Mouse (Mus musculus): ENCODE measurements around the gene Vps37c. TPM values are rescaled to one million over a fixed set of nuclear protein-coding genes. Genes with fewer than 3 reads are reported as not detected.

Gene Vps37c
- total and polyA plus RNA-seq, 2 experiments from 2014 or later = 27.2 to 30.7 TPM

DNA sequence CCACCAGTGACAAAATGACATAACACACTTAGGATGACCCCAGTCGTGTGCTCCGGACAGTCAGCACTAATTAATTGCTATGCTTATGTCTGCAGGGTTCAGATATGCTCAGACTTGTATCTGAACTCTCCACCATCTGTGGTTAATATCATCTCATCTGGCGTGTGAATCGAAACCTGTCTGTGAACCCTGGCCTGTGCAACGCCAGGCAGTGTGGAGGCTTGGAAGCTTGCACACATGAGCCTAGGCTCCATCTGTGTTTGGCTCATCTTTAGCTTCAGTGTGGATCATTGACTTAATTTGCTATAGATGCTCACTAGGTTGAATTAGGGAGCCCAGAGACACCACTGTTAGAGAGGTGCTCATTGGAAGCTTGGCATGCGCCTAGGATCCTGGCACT, 73.9 kb downstream of the Vps37c start:
- Histone ChIP-seq H3K27ac (no peak overlapping the region), H3K4me3 (ENCODE audit: low read length) (no peak overlapping the region), H3K27me3 (ENCODE audit: insufficient read depth, low read length) (no peaks in the 10 kb centered on the region), H3K36me3 (ENCODE audit: insufficient read depth, low read length) (no peaks in the 10 kb centered on the region), H3K4me1 (ENCODE audit: insufficient read depth, low read length) (no peaks in the 10 kb centered on the region; the same call in 1 of the 2 replicates), H3K9me3 (ENCODE audit: low read length) (no peaks in the 10 kb centered on the region), H3K4me2 (ENCODE audit: low read depth, low read length) (no peak overlapping the region), H3K9ac (replicated peaks; ENCODE audit: low read length) (no peak overlapping the region)
- WGBS = 66% methylated on average over 6 of the region's 6 CpGs
- no peak for DNase-seq (ENCODE audit: low spot score)
- TF ChIP-seq CTCF (IDR thresholded peaks at IDR 0.05; ENCODE audit: low read depth) = no peak
- ATAC-seq = no peak

DNA sequence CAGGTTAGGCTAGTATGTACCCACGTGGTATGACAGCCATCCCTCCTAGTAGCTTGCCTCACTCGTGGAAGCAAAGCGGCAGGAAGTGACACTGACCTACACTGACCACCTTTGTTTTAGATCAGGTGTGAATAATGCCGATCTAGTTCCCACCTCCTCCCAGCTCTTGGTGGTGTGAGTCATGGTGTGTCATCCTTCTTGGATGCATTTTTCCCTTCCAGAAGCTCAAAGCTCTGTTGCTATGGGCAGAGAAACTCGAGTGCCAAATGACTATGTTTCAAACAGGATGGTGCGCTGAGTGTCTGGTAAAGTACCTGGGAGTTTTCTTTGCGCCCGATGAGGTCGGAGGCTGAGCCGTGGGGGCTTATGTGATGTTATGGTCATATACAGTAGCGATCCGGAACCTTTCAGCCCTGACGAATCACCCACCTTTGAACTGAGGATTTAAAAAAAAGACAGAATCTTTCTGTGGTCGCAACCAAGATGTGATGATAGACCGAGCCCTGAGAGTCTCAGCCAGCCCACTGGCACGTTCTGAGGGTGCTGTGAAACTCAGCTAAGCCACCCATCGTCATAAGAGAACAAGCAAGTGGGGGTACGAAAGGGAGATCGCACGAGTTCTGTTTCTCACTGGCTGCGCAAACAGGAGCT, 75.0 kb downstream of the Vps37c start:
- Histone ChIP-seq H3K9me3 (ENCODE audit: low read length) (no peaks in the 10 kb centered on the region), H3K27ac (no peak overlapping the region), H3K36me3 (ENCODE audit: insufficient read depth, low read length) (no peaks in the 10 kb centered on the region), H3K27me3 (ENCODE audit: insufficient read depth, low read length) (no peaks in the 10 kb centered on the region), H3K4me3 (ENCODE audit: low read length) (no peak overlapping the region), H3K4me1 (ENCODE audit: insufficient read depth, low read length) (no peaks in the 10 kb centered on the region; the same call in 1 of the 2 replicates), H3K9ac (replicated peaks; ENCODE audit: low read length) (no peak overlapping the region), H3K4me2 (ENCODE audit: low read depth, low read length) (no peak overlapping the region)
- TF ChIP-seq CTCF (IDR thresholded peaks at IDR 0.05; ENCODE audit: low read depth) = no peak
- WGBS = 84% methylated on average over 21 of the region's 21 CpGs
- no peak for DNase-seq (ENCODE audit: low spot score)
- no peak for ATAC-seq

Other genes with a start within 250 kb of the Vps37c start
- 6.5 and 6.8 TPM in 2 replicates for gene Lrrc10b, start 231.3 kb upstream of the Vps37c start, total RNA-seq (2014; rRNA removed)
- 2.0 and 2.1 TPM in 2 replicates for gene Lrrc10b, start 231.3 kb upstream of the Vps37c start, polyA plus RNA-seq (2015; fragmentation: Nextera tagmentation; extraction: Ambion mirVana)
- 4.0 and 5.4 TPM in 2 replicates for gene Ppp1r32, start 205.8 kb upstream of the Vps37c start, total RNA-seq (2014; rRNA removed)
- 2.3 and 2.9 TPM in 2 replicates for gene Ppp1r32, start 205.8 kb upstream of the Vps37c start, polyA plus RNA-seq (2015; fragmentation: Nextera tagmentation; extraction: Ambion mirVana)
- 44.9 and 47.4 TPM in 2 replicates for gene Cpsf7, start 163.5 kb upstream of the Vps37c start, total RNA-seq (2014; rRNA removed)
- gene Cpsf7, start 163.5 kb upstream of the Vps37c start, polyA plus RNA-seq (2015; fragmentation: Nextera tagmentation; extraction: Ambion mirVana) = 34.4 and 36.2 TPM in 2 replicates
- gene Sdhaf2, start 162.6 kb upstream of the Vps37c start, total RNA-seq (2014; rRNA removed) = 47.7 and 58.2 TPM in 2 replicates
- gene Sdhaf2, start 162.6 kb upstream of the Vps37c start, polyA plus RNA-seq (2015; fragmentation: Nextera tagmentation; extraction: Ambion mirVana) = 60.2 and 64.2 TPM in 2 replicates
- 20.7 and 28.4 TPM in 2 replicates for gene Tmem216, start 132.5 kb upstream of the Vps37c start, total RNA-seq (2014; rRNA removed)
- 35.8 and 42.0 TPM in 2 replicates for gene Tmem216, start 132.5 kb upstream of the Vps37c start, polyA plus RNA-seq (2015; fragmentation: Nextera tagmentation; extraction: Ambion mirVana)
- 18.0 TPM in 2 replicates for gene Cyb561a3, start 111.6 kb upstream of the Vps37c start, total RNA-seq (2014; rRNA removed)
- 15.6 and 16.6 TPM in 2 replicates for gene Cyb561a3, start 111.6 kb upstream of the Vps37c start, polyA plus RNA-seq (2015; fragmentation: Nextera tagmentation; extraction: Ambion mirVana)
- gene Tmem138, start 111.4 kb upstream of the Vps37c start, total RNA-seq (2014; rRNA removed) = 15.1 and 16.6 TPM in 2 replicates
- 34.6 and 35.7 TPM in 2 replicates for gene Tmem138, start 111.4 kb upstream of the Vps37c start, polyA plus RNA-seq (2015; fragmentation: Nextera tagmentation; extraction: Ambion mirVana)
- gene Ddb1, start 83.4 kb upstream of the Vps37c start, total RNA-seq (2014; rRNA removed) = 274 and 288 TPM in 2 replicates
- 144 and 146 TPM in 2 replicates for gene Ddb1, start 83.4 kb upstream of the Vps37c start, polyA plus RNA-seq (2015; fragmentation: Nextera tagmentation; extraction: Ambion mirVana)
- 10.3 and 18.2 TPM in 2 replicates for gene Tkfc, start 83.1 kb upstream of the Vps37c start, total RNA-seq (2014; rRNA removed)
- 18.4 TPM in 2 replicates for gene Tkfc, start 83.1 kb upstream of the Vps37c start, polyA plus RNA-seq (2015; fragmentation: Nextera tagmentation; extraction: Ambion mirVana)
- 1.3 and 7.0 TPM in 2 replicates for gene Vwce, start 54.5 kb upstream of the Vps37c start, total RNA-seq (2014; rRNA removed)
- gene Vwce, start 54.5 kb upstream of the Vps37c start, polyA plus RNA-seq (2015; fragmentation: Nextera tagmentation; extraction: Ambion mirVana) = 1.5 and 1.7 TPM in 2 replicates
- gene Pga5, start 10.7 kb upstream of the Vps37c start, total RNA-seq (2014; rRNA removed) = not detected in 2 replicates
- not detected in 2 replicates for gene Pga5, start 10.7 kb upstream of the Vps37c start, polyA plus RNA-seq (2015; fragmentation: Nextera tagmentation; extraction: Ambion mirVana)
- 0.68 TPM in 1 of 2 replicates, not detected in the other for gene Cd5, start 50.3 kb downstream of the Vps37c start, total RNA-seq (2014; rRNA removed)
- 0.26 and 0.32 TPM in 2 replicates for gene Cd5, start 50.3 kb downstream of the Vps37c start, polyA plus RNA-seq (2015; fragmentation: Nextera tagmentation; extraction: Ambion mirVana)
- gene Cd6, start 141.3 kb downstream of the Vps37c start, total RNA-seq (2014; rRNA removed) = not detected in 2 replicates
- gene Cd6, start 141.3 kb downstream of the Vps37c start, polyA plus RNA-seq (2015; fragmentation: Nextera tagmentation; extraction: Ambion mirVana) = 0.08 TPM in 1 of 2 replicates, not detected in the other
- 1.5 and 1.9 TPM in 2 replicates for gene Slc15a3, start 151.0 kb downstream of the Vps37c start, total RNA-seq (2014; rRNA removed)
- 0.21 and 0.78 TPM in 2 replicates for gene Slc15a3, start 151.0 kb downstream of the Vps37c start, polyA plus RNA-seq (2015; fragmentation: Nextera tagmentation; extraction: Ambion mirVana)
- 358 and 359 TPM in 2 replicates for gene Tmem132a, start 181.2 kb downstream of the Vps37c start, total RNA-seq (2014; rRNA removed)
- 131 and 141 TPM in 2 replicates for gene Tmem132a, start 181.2 kb downstream of the Vps37c start, polyA plus RNA-seq (2015; fragmentation: Nextera tagmentation; extraction: Ambion mirVana)
- 25.3 and 27.9 TPM in 2 replicates for gene Tmem109, start 193.3 kb downstream of the Vps37c start, total RNA-seq (2014; rRNA removed)
- 35.1 and 37.4 TPM in 2 replicates for gene Tmem109, start 193.3 kb downstream of the Vps37c start, polyA plus RNA-seq (2015; fragmentation: Nextera tagmentation; extraction: Ambion mirVana)
- 351 and 368 TPM in 2 replicates for gene Prpf19, start 206.5 kb downstream of the Vps37c start, total RNA-seq (2014; rRNA removed)
- 37.5 and 40.3 TPM in 2 replicates for gene Prpf19, start 206.5 kb downstream of the Vps37c start, polyA plus RNA-seq (2015; fragmentation: Nextera tagmentation; extraction: Ambion mirVana)
- gene Zp1, start 231.9 kb downstream of the Vps37c start, total RNA-seq (2014; rRNA removed) = 1.2 TPM in 1 of 2 replicates, not detected in the other
- gene Zp1, start 231.9 kb downstream of the Vps37c start, polyA plus RNA-seq (2015; fragmentation: Nextera tagmentation; extraction: Ambion mirVana) = 0.50 and 0.60 TPM in 2 replicates
- gene Ptgdr2, start 248.4 kb downstream of the Vps37c start, total RNA-seq (2014; rRNA removed) = 0.47 and 1.1 TPM in 2 replicates
- 0.11 and 0.16 TPM in 2 replicates for gene Ptgdr2, start 248.4 kb downstream of the Vps37c start, polyA plus RNA-seq (2015; fragmentation: Nextera tagmentation; extraction: Ambion mirVana)